Mouse (Mus musculus): ENCODE measurements around the gene Dmrt1.

- TF ChIP-seq POLR2A (IDR thresholded peaks at IDR 0.05; ENCODE audit: control insufficient read depth in 1 of 2, insufficient read depth in 1 of 2, low read depth in 1 of 2, low read length in 2 of 2, poor library complexity in 1 of 2) (no peak), CTCF (IDR thresholded peaks at IDR 0.05 in 2 of 3, conservative IDR thresholded peaks at IDR 0.05 in 1 of 3; ENCODE audit: control insufficient read depth in 1 of 3, insufficient read depth in 1 of 3, low read depth in 2 of 3, low read length in 3 of 3, poor library complexity in 1 of 3, severe bottlenecking in 1 of 3) (no peak), ZNF384 (IDR thresholded peaks at IDR 0.05; ENCODE audit: low read depth, low read length) (no peak), HCFC1 (IDR thresholded peaks at IDR 0.05; ENCODE audit: low read depth, low read length) (no peak), BHLHE40 (IDR thresholded peaks at IDR 0.05; ENCODE audit: borderline replicate concordance, low read depth, low read length) (no peak), MAX (IDR thresholded peaks at IDR 0.05; ENCODE audit: low read length) (no peak), RCOR1 (IDR thresholded peaks at IDR 0.05; ENCODE audit: low read depth, low read length) (no peak), ZMIZ1 (IDR thresholded peaks at IDR 0.05; ENCODE audit: low read depth, low read length) (no peak), MAFK (IDR thresholded peaks at IDR 0.05; ENCODE audit: borderline replicate concordance, low read depth, low read length) (no peak), E2F4 (IDR thresholded peaks at IDR 0.05; ENCODE audit: borderline replicate concordance, low read depth, low read length) (no peak), CHD2 (IDR thresholded peaks at IDR 0.05; ENCODE audit: low read length) (no peak), SIN3A (IDR thresholded peaks at IDR 0.05; ENCODE audit: low read length) (no peak)
These were observed 103.8 kb downstream of the Dmrt1 start for GRCm38 (mm10) chr19:25608961-25609850.
